Mouse (Mus musculus): ENCODE measurements around the gene Lgals3bp. TPM values are rescaled to one million over a fixed set of nuclear protein-coding genes. Genes with fewer than 3 reads are reported as not detected.

Lgals3bp gene
- polyA plus RNA-seq, 1 experiment from 2014 or later = 5.1 TPM

- no peaks in the 10 kb centered on the region for H3K27me3 ChIP-seq (replicated peaks)
- peak within 1 kb of the TSS; percentile 93 for H3K9ac ChIP-seq
- peaks cover 20% of the 10 kb centered on the region for H3K4me1 ChIP-seq (replicated peaks)
- H3K4me2 ChIP-seq = peak within 1 kb of the TSS; percentile 90
- H3K9me3 ChIP-seq (replicated peaks) = no peaks in the 10 kb centered on the region
- H3K4me3 ChIP-seq = peak within 1 kb of the TSS; percentile 83
- peak within 1 kb of the TSS; percentile 52 for H3K27ac ChIP-seq (ENCODE audit: poor library complexity, severe bottlenecking)
- ATAC-seq (ENCODE audit: insufficient number of reproducible peaks, low FRiP score) = peak; percentile 95
- peaks cover 29% of the 10 kb centered on the region for H3K36me3 ChIP-seq
- WGBS = under 1% methylated on average over 38 of the region's 50 CpGs
These were observed 17.1 kb upstream of the Lgals3bp start, which contains the start of gene Cant1 for GRCm38 (mm10) chr11:118418834-118419504. Gene Cant1, minus strand, starts transcription at chr11:118419086.

- H3K4me2 ChIP-seq = peak overlapping the region; percentile 90
- H3K9me3 ChIP-seq (replicated peaks) = no peaks in the 10 kb centered on the region
- peak overlapping the region; percentile 93 for H3K9ac ChIP-seq
- ATAC-seq (ENCODE audit: insufficient number of reproducible peaks, low FRiP score) = 0 out of 2 replicates have a peak, but pooled peaks have one; percentile 1
- peaks cover 32% of the 10 kb centered on the region for H3K36me3 ChIP-seq
- WGBS = 6% methylated on average over 12 of the region's 12 CpGs
- no peaks in the 10 kb centered on the region for H3K27me3 ChIP-seq (replicated peaks)
- peak overlapping the region; percentile 52 for H3K27ac ChIP-seq (ENCODE audit: poor library complexity, severe bottlenecking)
- peak overlapping the region; percentile 83 for H3K4me3 ChIP-seq
- peaks cover 14% of the 10 kb centered on the region for H3K4me1 ChIP-seq (replicated peaks)
These were observed 16.5 kb upstream of the Lgals3bp start for GRCm38 (mm10) chr11:118418442-118418833.

GRCm38 (mm10) chr11:118417496-118417895 is 15.6 kb upstream of the Lgals3bp start:
- no peak overlapping the region for H3K27ac ChIP-seq (ENCODE audit: poor library complexity, severe bottlenecking)
- H3K9ac ChIP-seq = peak overlapping the region; percentile 93
- 89% methylated on average over 9 of the region's 9 CpGs for WGBS
- no peaks in the 10 kb centered on the region for H3K9me3 ChIP-seq (replicated peaks)
- no peaks in the 10 kb centered on the region for H3K27me3 ChIP-seq (replicated peaks)
- peak overlapping the region; percentile 90 for H3K4me2 ChIP-seq
- ATAC-seq (ENCODE audit: insufficient number of reproducible peaks, low FRiP score) = no peak
- peaks cover 13% of the 10 kb centered on the region for H3K4me1 ChIP-seq (replicated peaks)
- H3K4me3 ChIP-seq = no peak overlapping the region; the same call in 1 of the 2 replicates
- H3K36me3 ChIP-seq = peaks cover 33% of the 10 kb centered on the region

GRCm38 (mm10) chr11:118416046-118416445 is 14.2 kb upstream of the Lgals3bp start:
- ATAC-seq (ENCODE audit: insufficient number of reproducible peaks, low FRiP score) = no peak
- peaks cover 13% of the 10 kb centered on the region for H3K4me1 ChIP-seq (replicated peaks)
- peaks cover 45% of the 10 kb centered on the region for H3K36me3 ChIP-seq
- no peak overlapping the region for H3K27ac ChIP-seq (ENCODE audit: poor library complexity, severe bottlenecking)
- H3K27me3 ChIP-seq (replicated peaks) = no peaks in the 10 kb centered on the region
- WGBS = 85% methylated on average over 7 of the region's 7 CpGs
- no peak overlapping the region for H3K9ac ChIP-seq
- no peaks in the 10 kb centered on the region for H3K9me3 ChIP-seq (replicated peaks)
- H3K4me3 ChIP-seq = no peak overlapping the region
- H3K4me2 ChIP-seq = no peak overlapping the region

- no peak for ATAC-seq (ENCODE audit: insufficient number of reproducible peaks, low FRiP score)
- no peaks in the 10 kb centered on the region for H3K9me3 ChIP-seq (replicated peaks)
- peaks cover 13% of the 10 kb centered on the region for H3K4me1 ChIP-seq (replicated peaks)
- H3K4me2 ChIP-seq = no peak overlapping the region
- 82% methylated on average over 6 of the region's 6 CpGs for WGBS
- H3K27ac ChIP-seq (ENCODE audit: poor library complexity, severe bottlenecking) = no peak overlapping the region
- no peak overlapping the region for H3K9ac ChIP-seq
- no peak overlapping the region for H3K4me3 ChIP-seq
- H3K27me3 ChIP-seq (replicated peaks) = no peaks in the 10 kb centered on the region
- H3K36me3 ChIP-seq = peaks cover 49% of the 10 kb centered on the region
These were observed 13.7 kb upstream of the Lgals3bp start for GRCm38 (mm10) chr11:118415630-118416029.

GRCm38 (mm10) chr11:118414270-118414669 is 12.4 kb upstream of the Lgals3bp start:
- WGBS = 92% methylated on average over 5 of the region's 5 CpGs

GRCm38 (mm10) chr11:118413055-118413454 is 11.2 kb upstream of the Lgals3bp start:
- Histone ChIP-seq H3K4me2 (no peak overlapping the region), H3K9ac (no peak overlapping the region), H3K27ac (ENCODE audit: poor library complexity, severe bottlenecking) (no peak overlapping the region), H3K9me3 (replicated peaks) (no peaks in the 10 kb centered on the region), H3K27me3 (replicated peaks) (no peaks in the 10 kb centered on the region), H3K4me3 (no peak overlapping the region), H3K36me3 (peaks cover 72% of the 10 kb centered on the region), H3K4me1 (replicated peaks) (peaks cover 10% of the 10 kb centered on the region)
- ATAC-seq (ENCODE audit: insufficient number of reproducible peaks, low FRiP score) = no peak
- 78% methylated on average over 4 of the region's 4 CpGs for WGBS

More at GRCm38 (mm10) chr11:118414270-118414669, 12.4 kb upstream of the Lgals3bp start:
- H3K4me1 ChIP-seq (replicated peaks) = peaks cover 10% of the 10 kb centered on the region
- peaks cover 61% of the 10 kb centered on the region for H3K36me3 ChIP-seq
- no peaks in the 10 kb centered on the region for H3K9me3 ChIP-seq (replicated peaks)
- no peak for ATAC-seq (ENCODE audit: insufficient number of reproducible peaks, low FRiP score)
- no peak overlapping the region for H3K4me3 ChIP-seq
- H3K4me2 ChIP-seq = no peak overlapping the region
- H3K9ac ChIP-seq = no peak overlapping the region
- no peaks in the 10 kb centered on the region for H3K27me3 ChIP-seq (replicated peaks)
- no peak overlapping the region for H3K27ac ChIP-seq (ENCODE audit: poor library complexity, severe bottlenecking)

- H3K4me2 ChIP-seq = no peak overlapping the region
- WGBS = 78% methylated on average over 2 of the region's 2 CpGs
- peaks cover 6% of the 10 kb centered on the region for H3K4me1 ChIP-seq (replicated peaks)
- H3K9me3 ChIP-seq (replicated peaks) = no peaks in the 10 kb centered on the region
- ATAC-seq (ENCODE audit: insufficient number of reproducible peaks, low FRiP score) = no peak
- H3K27me3 ChIP-seq (replicated peaks) = no peaks in the 10 kb centered on the region
- peaks cover 77% of the 10 kb centered on the region for H3K36me3 ChIP-seq
- H3K27ac ChIP-seq (ENCODE audit: poor library complexity, severe bottlenecking) = no peak overlapping the region
- no peak overlapping the region for H3K4me3 ChIP-seq
- H3K9ac ChIP-seq = 0 out of 2 replicates have a peak overlapping the region, but pooled peaks have one; percentile 22
These were observed 10.7 kb upstream of the Lgals3bp start for GRCm38 (mm10) chr11:118412601-118413000.

- no peak for ATAC-seq (ENCODE audit: insufficient number of reproducible peaks, low FRiP score)
- no peaks in the 10 kb centered on the region for H3K9me3 ChIP-seq (replicated peaks)
These were observed 9.4 kb upstream of the Lgals3bp start for GRCm38 (mm10) chr11:118411271-118411670.

GRCm38 (mm10) chr11:118410479-118410878 is 8.6 kb upstream of the Lgals3bp start:
- Histone ChIP-seq H3K9me3 (replicated peaks) (no peaks in the 10 kb centered on the region), H3K9ac (no peak overlapping the region), H3K36me3 (peaks cover 83% of the 10 kb centered on the region), H3K4me1 (replicated peaks) (0 out of 2 replicates have a peak, but pooled peaks cover 5% of the 10 kb centered on the region), H3K27me3 (replicated peaks) (no peaks in the 10 kb centered on the region), H3K27ac (ENCODE audit: poor library complexity, severe bottlenecking) (no peak overlapping the region), H3K4me3 (no peak overlapping the region), H3K4me2 (no peak overlapping the region)
- 87% methylated on average over 10 of the region's 10 CpGs for WGBS
- ATAC-seq (ENCODE audit: insufficient number of reproducible peaks, low FRiP score) = no peak

More at GRCm38 (mm10) chr11:118411271-118411670, 9.4 kb upstream of the Lgals3bp start:
- Histone ChIP-seq H3K36me3 (peaks cover 84% of the 10 kb centered on the region), H3K4me3 (no peak overlapping the region), H3K4me1 (replicated peaks) (0 out of 2 replicates have a peak, but pooled peaks cover 5% of the 10 kb centered on the region), H3K4me2 (no peak overlapping the region), H3K27ac (ENCODE audit: poor library complexity, severe bottlenecking) (no peak overlapping the region), H3K9ac (no peak overlapping the region), H3K27me3 (replicated peaks) (no peaks in the 10 kb centered on the region)
- 96% methylated on average over 8 of the region's 8 CpGs for WGBS

GRCm38 (mm10) chr11:118410073-118410444 is 8.2 kb upstream of the Lgals3bp start:
- H3K27me3 ChIP-seq (replicated peaks) = no peaks in the 10 kb centered on the region
- H3K4me3 ChIP-seq = no peak overlapping the region
- no peak overlapping the region for H3K27ac ChIP-seq (ENCODE audit: poor library complexity, severe bottlenecking)
- no peak overlapping the region for H3K4me2 ChIP-seq
- no peaks in the 10 kb centered on the region for H3K9me3 ChIP-seq (replicated peaks)
- WGBS = 61% methylated on average over 1 of the region's 1 CpGs
- no peak for ATAC-seq (ENCODE audit: insufficient number of reproducible peaks, low FRiP score)
- H3K36me3 ChIP-seq = peaks cover 80% of the 10 kb centered on the region
- no peak overlapping the region for H3K9ac ChIP-seq
- 0 out of 2 replicates have a peak, but pooled peaks cover 5% of the 10 kb centered on the region for H3K4me1 ChIP-seq (replicated peaks)
